In genomic region chr11:87462461-87463242, GRCm38 (mm10) we compare ENCODE assay signal across 8 mouse cellular contexts. TPM values are rescaled to one million over a fixed set of nuclear protein-coding genes. Genes with fewer than 3 reads are reported as not detected.
DNase-seq lines count a peak whose midpoint lies in the region; ATAC-seq and TF ChIP-seq lines count a peak whose summit lies in the region.

No protein-coding gene starts in this region.

- H3K9me3 ChIP-seq in forebrain, embryonic 10.5 days, result no peaks in the 10 kb centered on the region
- no peaks in the 10 kb centered on the region for H3K9me3 ChIP-seq in forebrain, embryonic 16.5 days (ENCODE audit: control insufficient read depth, low read length)
- H3K9me3 ChIP-seq in MEL (replicated peaks; ENCODE audit: insufficient read depth, low read length), result no peaks in the 10 kb centered on the region
- no peaks in the 10 kb centered on the region for H3K9me3 ChIP-seq in embryonic facial prominence, embryonic 15.5 days (replicated peaks)
- no peaks in the 10 kb centered on the region for H3K9me3 ChIP-seq in hindbrain, embryonic 10.5 days
- H3K9me3 ChIP-seq in midbrain, embryonic 12.5 days, result no peaks in the 10 kb centered on the region

- peaks cover 10% of the 10 kb centered on the region for H3K4me1 ChIP-seq in forebrain, embryonic 10.5 days
- no peaks in the 10 kb centered on the region for H3K4me1 ChIP-seq in forebrain, embryonic 16.5 days (replicated peaks; ENCODE audit: control insufficient read depth, insufficient read depth, low read length)
- peaks cover 8 to 20% of the 10 kb centered on the region in 2 experiments; a peak in 3 of 4 replicates for H3K4me1 ChIP-seq in MEL (ENCODE audit: control insufficient read depth in 1 of 2, insufficient read depth in 2 of 2, low read length in 2 of 2)
- H3K4me1 ChIP-seq in embryonic facial prominence, embryonic 15.5 days, result peaks cover 3% of the 10 kb centered on the region; the same call in 1 of the 2 replicates
- H3K4me1 ChIP-seq in hindbrain, embryonic 10.5 days (replicated peaks), result peaks cover under 1% of the 10 kb centered on the region
- H3K4me1 ChIP-seq in midbrain, embryonic 12.5 days, result no peaks in the 10 kb centered on the region

- H3K9ac ChIP-seq in forebrain, embryonic 16.5 days (replicated peaks; ENCODE audit: low read depth, low read length), result no peak overlapping the region
- no peak overlapping the region; the same call in 1 of the 2 replicates for H3K9ac ChIP-seq in MEL (ENCODE audit: control insufficient read depth, low read depth, low read length, poor library complexity, severe bottlenecking)
- H3K9ac ChIP-seq in embryonic facial prominence, embryonic 15.5 days, result no peak overlapping the region
- no peak overlapping the region for H3K9ac ChIP-seq in midbrain, embryonic 12.5 days (replicated peaks)

- peak in 1 of 2 experiments; percentile 44; a peak in 1 of 4 replicates for TF ChIP-seq EP300 in MEL (IDR thresholded peaks at IDR 0.05; ENCODE audit: low read depth in 1 of 2, low read length in 2 of 2)

- 11% methylated on average over 9 of the region's 9 CpGs for WGBS in forebrain, embryonic 10.5 days
- WGBS in forebrain, embryonic 16.5 days, result 7% methylated on average over 9 of the region's 9 CpGs
- WGBS in embryonic facial prominence, embryonic 15.5 days, result 6% methylated on average over 9 of the region's 9 CpGs
- 7% methylated on average over 9 of the region's 9 CpGs for WGBS in hindbrain, embryonic 10.5 days
- WGBS in midbrain, embryonic 12.5 days, result 8% methylated on average over 9 of the region's 9 CpGs

- H3K4me2 ChIP-seq in forebrain, embryonic 16.5 days (ENCODE audit: low read length), result no peak overlapping the region
- H3K4me2 ChIP-seq in embryonic facial prominence, embryonic 15.5 days (replicated peaks), result no peak overlapping the region
- no peak overlapping the region for H3K4me2 ChIP-seq in midbrain, embryonic 12.5 days (replicated peaks)

- no peak for TF ChIP-seq RAD21 in MEL (IDR thresholded peaks at IDR 0.05; ENCODE audit: low read depth, low read length)

- H3K79me2 ChIP-seq in MEL (ENCODE audit: control insufficient read depth, insufficient read depth, low read length, poor library complexity), result no peaks in the 10 kb centered on the region

- no peaks in the 10 kb centered on the region for H3K36me3 ChIP-seq in forebrain, embryonic 10.5 days (replicated peaks)
- no peaks in the 10 kb centered on the region for H3K36me3 ChIP-seq in forebrain, embryonic 16.5 days (ENCODE audit: control insufficient read depth, insufficient read depth)
- peaks cover 0 to 29% of the 10 kb centered on the region in 2 experiments; a peak in 2 of 4 replicates for H3K36me3 ChIP-seq in MEL (ENCODE audit: control insufficient read depth in 1 of 2, insufficient read depth in 2 of 2, low read length in 2 of 2)
- no peaks in the 10 kb centered on the region for H3K36me3 ChIP-seq in embryonic facial prominence, embryonic 15.5 days
- no peaks in the 10 kb centered on the region for H3K36me3 ChIP-seq in hindbrain, embryonic 10.5 days
- H3K36me3 ChIP-seq in midbrain, embryonic 12.5 days, result no peaks in the 10 kb centered on the region

- H3K27ac ChIP-seq in forebrain, embryonic 10.5 days, result 0 out of 2 replicates have a peak overlapping the region, but pooled peaks have one; percentile 35
- no peak overlapping the region for H3K27ac ChIP-seq in forebrain, embryonic 16.5 days (ENCODE audit: low read length)
- H3K27ac ChIP-seq in MEL (ENCODE audit: control insufficient read depth, low read depth, low read length), result peak overlapping the region; percentile 74
- H3K27ac ChIP-seq in embryonic facial prominence, embryonic 15.5 days (replicated peaks), result peak overlapping the region; percentile 86
- no peak overlapping the region for H3K27ac ChIP-seq in hindbrain, embryonic 10.5 days
- H3K27ac ChIP-seq in midbrain, embryonic 12.5 days (replicated peaks), result peak overlapping the region; percentile 70; the same call in 1 of the 2 replicates

- peak; percentile 68 for DNase-seq in forebrain, embryonic 10.5 days (ENCODE audit: extremely low spot score, low spot score)
- DNase-seq in MEL (ENCODE audit: low read depth, low spot score), result peak; percentile 97
- peak; percentile 55 for DNase-seq in hindbrain, embryonic 10.5 days (ENCODE audit: low spot score)
- DNase-seq in left cerebral cortex, postnatal 14 days (ENCODE audit: low spot score in 2 of 2), result peak; percentile 53 to 87
- peak; percentile 77 for DNase-seq in thymus, postnatal 0 days (ENCODE audit: low spot score)

- no peak for ATAC-seq in forebrain, embryonic 16.5 days
- peak; percentile 85 for ATAC-seq in embryonic facial prominence, embryonic 15.5 days (ENCODE audit: insufficient number of reproducible peaks, low FRiP score, low TSS enrichment, low read depth)
- ATAC-seq in midbrain, embryonic 12.5 days (ENCODE audit: low FRiP score, low read depth), result no peak; the same call in 1 of the 2 replicates

- TF ChIP-seq CTCF in MEL (IDR thresholded peaks at IDR 0.05 in 2 of 3, conservative IDR thresholded peaks at IDR 0.05 in 1 of 3; ENCODE audit: control insufficient read depth in 1 of 3, insufficient read depth in 1 of 3, low read depth in 2 of 3, low read length in 3 of 3, poor library complexity in 1 of 3, severe bottlenecking in 1 of 3), result no peak; a peak in 1 of 6 replicates

- TF ChIP-seq POLR2A in MEL (IDR thresholded peaks at IDR 0.05; ENCODE audit: control insufficient read depth in 1 of 2, insufficient read depth in 1 of 2, low read depth in 1 of 2, low read length in 2 of 2, poor library complexity in 1 of 2), result peak; percentile 96 to 99

- no peak overlapping the region for H3K4me3 ChIP-seq in forebrain, embryonic 10.5 days
- no peak overlapping the region for H3K4me3 ChIP-seq in forebrain, embryonic 16.5 days (replicated peaks; ENCODE audit: low read length)
- H3K4me3 ChIP-seq in MEL (ENCODE audit: control insufficient read depth in 1 of 2, insufficient read depth in 1 of 2, low read depth in 2 of 2, low read length in 2 of 2), result no peak overlapping the region
- no peak overlapping the region for H3K4me3 ChIP-seq in embryonic facial prominence, embryonic 15.5 days (replicated peaks)
- H3K4me3 ChIP-seq in hindbrain, embryonic 10.5 days, result no peak overlapping the region
- no peak overlapping the region for H3K4me3 ChIP-seq in midbrain, embryonic 12.5 days

- intact Hi-C loops in left cerebral cortex, postnatal 14 days (cut with DNase I), result no loop called here

- H3K27me3 ChIP-seq in forebrain, embryonic 10.5 days (ENCODE audit: poor library complexity, severe bottlenecking), result peaks cover 3% of the 10 kb centered on the region
- H3K27me3 ChIP-seq in forebrain, embryonic 16.5 days (replicated peaks; ENCODE audit: control insufficient read depth, insufficient read depth, low read length), result no peaks in the 10 kb centered on the region
- no peaks in the 10 kb centered on the region for H3K27me3 ChIP-seq in MEL (ENCODE audit: control insufficient read depth in 1 of 2, insufficient read depth in 2 of 2, low read length in 2 of 2)
- no peaks in the 10 kb centered on the region for H3K27me3 ChIP-seq in embryonic facial prominence, embryonic 15.5 days
- H3K27me3 ChIP-seq in hindbrain, embryonic 10.5 days (ENCODE audit: insufficient read depth, poor library complexity, severe bottlenecking), result peaks cover under 1% of the 10 kb centered on the region; the same call in 1 of the 2 replicates
- H3K27me3 ChIP-seq in midbrain, embryonic 12.5 days, result peaks cover 13% of the 10 kb centered on the region; the same call in 1 of the 2 replicates

TF ChIP-seq in MEL, 35 proteins besides CTCF, POLR2A, EP300 and RAD21 (continues in another document):
- TF ChIP-seq MYC (IDR thresholded peaks at IDR 0.05; ENCODE audit: low read depth, low read length), result no peak; the same call in 1 of the 2 replicates
- peak; percentile 97 for TF ChIP-seq POLR2AphosphoS5 (IDR thresholded peaks at IDR 0.05; ENCODE audit: borderline replicate concordance, low read depth, low read length)
- TF ChIP-seq USF1 (IDR thresholded peaks at IDR 0.05; ENCODE audit: low read depth, low read length), result no peak
- no peak; the same call in 1 of the 2 replicates for TF ChIP-seq BHLHE40 (IDR thresholded peaks at IDR 0.05; ENCODE audit: borderline replicate concordance, low read depth, low read length)
- no peak for TF ChIP-seq MAZ (IDR thresholded peaks at IDR 0.05; ENCODE audit: low read depth, low read length)
- no peak for TF ChIP-seq USF2 (IDR thresholded peaks at IDR 0.05; ENCODE audit: borderline replicate concordance in 1 of 2, insufficient read depth in 1 of 2, low read depth in 1 of 2, low read length in 2 of 2)
- no peak for TF ChIP-seq SMC3 (IDR thresholded peaks at IDR 0.05; ENCODE audit: low read depth, low read length)
- TF ChIP-seq KAT2A (conservative IDR thresholded peaks at IDR 0.05; ENCODE audit: low read depth, low read length), result no peak

RNA-seq across cellular contexts. Expression of gene Tex14, which starts 57.8 kb away (rescaled TPM):
- polyA plus RNA-seq in forebrain, embryonic 10.5 days (2016; fragmentation: Nextera tagmentation; extraction: Ambion mirVana), result not detected in 2 replicates
- 0.63 TPM in 1 of 2 replicates, not detected in the other for polyA plus RNA-seq in forebrain, embryonic 16.5 days (2015; fragmentation: Nextera tagmentation; extraction: Ambion mirVana)
- 0.23 and 0.42 TPM in 2 replicates for total RNA-seq in MEL (2012; rRNA removed)
- under 1 TPM in 1 of 2 experiments, not detected in 1; 0.42 TPM for polyA plus RNA-seq in MEL (2012; ENCODE audit: insufficient read depth in 1 of 2, insufficient read length in 2 of 2, low read depth in 1 of 2, low replicate concordance in 2 of 2, missing spikeins in 1 of 2)
- polyA plus RNA-seq in embryonic facial prominence, embryonic 15.5 days (2015; fragmentation: Nextera tagmentation; extraction: Ambion mirVana), result 1.7 and 2.0 TPM in 2 replicates
- polyA plus RNA-seq in hindbrain, embryonic 10.5 days (2016; fragmentation: Nextera tagmentation; extraction: Ambion mirVana), result not detected in 2 replicates
- total RNA-seq in left cerebral cortex, postnatal 14 days (2021), result under 1 TPM; 0.19 to 0.92 TPM
- polyA plus RNA-seq in midbrain, embryonic 12.5 days (2016; fragmentation: Nextera tagmentation; extraction: Ambion mirVana), result 0.60 TPM in 1 of 2 replicates, not detected in the other
- polyA plus RNA-seq in thymus, postnatal 0 days (2015; fragmentation: Nextera tagmentation; extraction: Ambion mirVana), result 0.53 and 0.62 TPM in 2 replicates

RNA-seq across cellular contexts. Expression of gene Rad51c, which starts 57.9 kb away (rescaled TPM):
- 13.3 and 15.1 TPM in 2 replicates for polyA plus RNA-seq in forebrain, embryonic 10.5 days (2016; fragmentation: Nextera tagmentation; extraction: Ambion mirVana)
- 7.4 and 7.7 TPM in 2 replicates for polyA plus RNA-seq in forebrain, embryonic 16.5 days (2015; fragmentation: Nextera tagmentation; extraction: Ambion mirVana)
- total RNA-seq in MEL (2012; rRNA removed), result 1.5 and 2.5 TPM in 2 replicates
- 1 to 10 TPM in 1 of 2 experiments, not detected in 1; 1.9 TPM for polyA plus RNA-seq in MEL (2012; ENCODE audit: insufficient read depth in 1 of 2, insufficient read length in 2 of 2, low read depth in 1 of 2, low replicate concordance in 2 of 2, missing spikeins in 1 of 2)
- 6.4 and 7.3 TPM in 2 replicates for polyA plus RNA-seq in embryonic facial prominence, embryonic 15.5 days (2015; fragmentation: Nextera tagmentation; extraction: Ambion mirVana)
- 12.3 and 13.6 TPM in 2 replicates for polyA plus RNA-seq in hindbrain, embryonic 10.5 days (2016; fragmentation: Nextera tagmentation; extraction: Ambion mirVana)
- 1 to 10 TPM; 4.7 to 5.5 TPM for total RNA-seq in left cerebral cortex, postnatal 14 days (2021)
- polyA plus RNA-seq in midbrain, embryonic 12.5 days (2016; fragmentation: Nextera tagmentation; extraction: Ambion mirVana), result 9.8 and 12.0 TPM in 2 replicates
- 6.8 and 6.9 TPM in 2 replicates for polyA plus RNA-seq in thymus, postnatal 0 days (2015; fragmentation: Nextera tagmentation; extraction: Ambion mirVana)

Comparison
In these comparisons a context has a peak if more than half of its experiments do, and no peak if none do; other contexts are left out.
1. H3K27ac ChIP-seq: peak in forebrain, embryonic 10.5 days (single experiment), MEL (single experiment), embryonic facial prominence, embryonic 15.5 days (single experiment) and midbrain, embryonic 12.5 days (single experiment); none in forebrain, embryonic 16.5 days (single experiment) and hindbrain, embryonic 10.5 days (single experiment).
2. Peak in every context shown above with its lines, with median percentiles within 50 percentile points of each other: DNase-seq.